Mouse (Mus musculus): ENCODE measurements around the gene Trim17. TPM values are rescaled to one million over a fixed set of nuclear protein-coding genes. Genes with fewer than 3 reads are reported as not detected.
A peak's percentile ranks its signal among the peaks of the same experiment; 100 is the strongest.

Trim17 gene
- total RNA-seq, 2 experiments from 2014 or later: 0.10 to 0.19 TPM

DNA sequence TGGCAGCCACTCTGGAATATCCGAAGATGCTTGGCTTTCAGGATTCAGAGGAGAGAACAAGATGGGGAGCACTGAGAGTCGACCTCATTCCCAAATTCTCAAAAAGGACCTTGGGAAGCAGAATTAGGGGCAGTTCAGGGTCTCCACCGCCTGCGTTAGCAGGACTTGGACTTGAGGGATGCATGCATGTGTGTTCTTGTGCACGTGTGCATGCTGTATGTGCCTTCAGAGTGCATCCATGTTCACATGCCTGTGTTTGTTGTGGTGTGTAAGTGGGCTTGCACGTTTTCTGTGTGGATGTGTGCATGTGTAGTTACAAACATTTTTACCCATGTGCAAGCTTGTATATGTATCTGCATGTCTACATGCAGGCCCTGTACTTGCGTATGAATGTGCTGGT, 9.7 kb downstream of the Trim17 start:
- no peak for DNase-seq
- intact Hi-C loops (cut with DNase I): no loop called here

GRCm38 (mm10) chr11:58965001-58965760, 10.7 kb downstream of the Trim17 start:
- intact Hi-C loops (cut with DNase I): no loop called here

DNA sequence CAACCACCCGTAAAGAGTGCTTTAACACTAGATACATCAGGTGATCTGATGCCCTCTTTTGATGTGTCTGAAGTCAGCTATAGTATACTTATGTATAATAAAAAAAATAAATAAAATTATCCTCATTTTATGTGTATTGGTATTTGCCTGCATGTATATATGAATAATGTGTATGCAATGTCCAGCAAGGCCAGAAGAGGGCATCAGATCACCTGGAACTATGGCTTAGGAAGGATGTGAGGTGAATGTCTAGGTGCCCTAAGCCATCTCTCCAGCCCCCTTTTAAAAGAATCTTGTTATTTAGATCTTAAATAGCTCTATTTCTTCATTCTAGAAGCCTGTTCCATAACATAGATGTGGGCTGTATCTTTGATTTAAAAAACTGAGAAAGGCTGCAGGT, 12.9 kb downstream of the Trim17 start:
- intact Hi-C loops (cut with DNase I): no loop called here
- peak in 1 of 2 experiments; percentile 57 for DNase-seq

More at GRCm38 (mm10) chr11:58965001-58965760, 10.7 kb downstream of the Trim17 start:
- no peak for DNase-seq

- intact Hi-C loops (cut with DNase I): no loop called here
- no peak for DNase-seq
Observed at GRCm38 (mm10) chr11:58968551-58968950, 14.1 kb downstream of the Trim17 start.

GRCm38 (mm10) chr11:58969027-58969426, 14.5 kb downstream of the Trim17 start:
- no peak for DNase-seq
- intact Hi-C loops (cut with DNase I): no loop called here

GRCm38 (mm10) chr11:58969659-58970058, 15.2 kb downstream of the Trim17 start:
- no peak for DNase-seq
- intact Hi-C loops (cut with DNase I): loop anchor here (5.0 kb wide), 1 partner anchor 43 kb away; no protein-coding TSS in a partner anchor

DNA sequence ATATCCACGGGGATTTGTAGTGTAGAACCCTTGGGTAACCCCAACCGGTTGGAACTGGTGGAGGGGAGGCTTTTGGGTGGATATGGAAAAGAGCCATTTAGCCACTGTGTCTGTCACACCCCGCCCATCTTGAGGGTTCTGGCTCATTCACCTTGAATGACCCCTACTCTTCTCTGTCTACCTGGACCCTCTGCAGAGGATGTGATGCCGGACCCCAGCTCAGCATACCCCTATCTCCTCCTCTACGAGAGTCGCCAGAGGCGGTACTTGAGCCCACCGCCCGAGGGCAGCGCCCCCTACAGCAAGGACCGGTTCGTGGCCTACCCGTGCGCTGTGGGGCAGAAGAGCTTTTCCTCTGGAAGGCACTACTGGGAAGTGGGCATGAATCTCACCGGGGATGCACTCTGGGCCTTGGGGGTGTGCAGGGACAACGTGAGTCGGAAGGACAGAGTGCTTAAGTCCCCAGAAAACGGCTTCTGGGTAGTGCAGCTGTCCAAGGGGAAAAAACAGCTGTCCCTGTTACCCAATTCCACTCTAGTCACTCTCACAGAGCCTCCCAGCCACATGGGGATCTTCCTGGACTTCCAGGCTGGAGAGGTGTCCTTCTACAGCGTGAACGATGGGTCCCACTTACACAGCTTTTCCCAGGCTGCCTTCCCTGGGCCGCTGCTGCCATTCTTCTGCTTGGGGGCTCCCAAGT, 16.5 kb downstream of the Trim17 start:
- intact Hi-C loops (cut with DNase I): loop anchor here (5.0 kb wide), 1 partner anchor 41 kb away; no protein-coding TSS in a partner anchor

GRCm38 (mm10) chr11:58971796-58972195, 17.3 kb downstream of the Trim17 start:
- intact Hi-C loops (cut with DNase I): loop anchor here (5.0 kb wide), 1 partner anchor 41 kb away; no protein-coding TSS in a partner anchor
- no peak for DNase-seq

More for the DNA sequence above, 16.5 kb downstream of the Trim17 start:
- no peak for DNase-seq

DNA sequence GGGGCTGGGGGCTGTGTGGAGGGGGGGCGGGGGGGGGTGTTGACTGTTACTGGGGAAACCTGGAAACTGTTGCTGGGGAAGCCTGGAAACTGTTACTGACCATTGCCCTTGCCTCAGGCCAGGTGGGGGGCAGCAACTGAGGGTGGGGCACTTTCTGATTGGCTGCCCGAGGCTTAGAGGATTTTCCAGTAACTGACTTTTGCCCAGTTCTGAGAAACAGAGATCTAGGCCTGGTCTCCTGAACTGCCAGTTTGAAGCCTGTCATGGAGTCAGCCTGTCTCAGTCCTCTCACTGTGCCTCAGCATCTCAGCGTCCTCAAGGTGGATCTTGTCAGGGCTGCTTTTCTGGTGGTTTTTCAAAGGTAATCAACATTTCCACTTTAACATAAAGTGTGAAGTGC, 19.9 kb downstream of the Trim17 start:
- intact Hi-C loops (cut with DNase I): loop anchor here (5.0 kb wide), 1 partner anchor 38 kb away; no protein-coding TSS in a partner anchor
- DNase-seq: no peak

GRCm38 (mm10) chr11:58977150-58977549, 22.7 kb downstream of the Trim17 start:
- DNase-seq: no peak
- intact Hi-C loops (cut with DNase I): no loop called here

- no peak for DNase-seq
- intact Hi-C loops (cut with DNase I): no loop called here
Observed at GRCm38 (mm10) chr11:58977607-58978026, 23.1 kb downstream of the Trim17 start.

DNA sequence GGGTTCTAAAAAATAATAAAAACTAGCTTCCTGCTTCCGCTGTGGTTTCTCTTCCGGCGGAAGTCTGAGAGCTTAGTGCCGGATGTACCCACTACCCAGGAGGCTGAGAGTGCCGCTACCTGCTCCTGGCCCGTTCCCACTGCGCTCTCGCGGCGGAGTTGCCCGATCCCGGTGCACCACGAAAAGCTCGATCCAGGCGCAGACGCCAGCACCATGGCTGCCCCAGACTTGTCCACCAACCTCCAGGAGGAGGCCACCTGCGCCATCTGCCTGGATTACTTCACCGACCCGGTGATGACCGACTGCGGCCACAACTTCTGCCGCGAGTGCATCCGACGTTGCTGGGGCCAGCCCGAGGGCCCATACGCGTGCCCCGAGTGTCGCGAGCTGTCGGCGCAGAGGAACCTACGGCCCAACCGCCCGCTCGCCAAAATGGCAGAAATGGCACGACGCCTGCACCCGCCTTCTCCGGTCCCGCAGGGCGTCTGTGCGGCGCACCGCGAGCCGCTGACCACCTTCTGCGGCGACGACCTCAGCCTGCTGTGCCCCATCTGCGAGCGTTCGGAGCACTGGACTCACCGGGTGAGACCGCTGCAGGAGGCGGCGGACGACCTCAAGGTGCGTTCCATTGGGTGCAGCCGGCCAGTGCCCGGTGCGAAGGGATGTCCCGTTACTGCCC, 23.7 kb downstream of the Trim17 start, which contains the start of gene Trim11:
Gene Trim11 (plus strand): TSS at position 67 of the 679 bp plus-strand sequence.
- intact Hi-C loops (cut with DNase I): no loop called here
- peak; percentile 58 to 59 for DNase-seq

DNA sequence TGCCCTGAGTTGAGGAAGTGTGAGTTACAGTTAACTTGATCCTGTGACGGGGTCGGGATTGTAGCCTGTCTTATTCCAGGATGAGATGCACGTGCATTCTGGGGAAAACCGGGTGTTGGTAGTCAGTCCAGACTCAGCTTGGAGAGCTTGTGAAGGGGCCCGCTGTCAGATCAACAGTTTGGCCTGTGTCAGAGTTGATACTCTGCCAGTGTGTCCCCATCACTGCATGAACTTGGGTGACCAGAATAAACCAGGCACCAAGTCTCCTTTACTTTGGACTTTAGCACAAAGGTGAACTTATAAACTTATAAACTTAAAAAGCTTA, 24.2 kb downstream of the Trim17 start:
- intact Hi-C loops (cut with DNase I): no loop called here
- no peak for DNase-seq

GRCm38 (mm10) chr11:58979183-58979582, 24.7 kb downstream of the Trim17 start:
- intact Hi-C loops (cut with DNase I): no loop called here
- no peak for DNase-seq

DNA sequence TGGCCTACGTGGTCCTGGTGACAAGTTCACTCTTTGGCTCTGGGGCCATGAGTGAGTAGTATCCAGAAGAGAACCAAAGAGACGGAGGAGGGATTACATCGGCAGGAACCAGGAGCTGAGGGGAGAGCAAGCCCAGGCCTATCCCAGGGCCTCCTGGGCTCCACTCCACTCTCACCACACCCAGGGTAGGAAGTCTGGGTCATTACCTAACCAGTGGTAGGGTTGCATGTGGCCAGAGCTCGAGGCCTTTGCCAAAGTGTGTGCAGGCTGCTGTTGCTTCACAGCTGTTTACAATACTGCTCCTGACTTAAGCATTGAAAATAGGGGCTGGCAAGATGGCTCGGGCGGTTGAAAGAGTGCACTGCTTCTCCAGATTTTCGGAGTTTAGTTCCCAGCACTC, 25.2 kb downstream of the Trim17 start:
- DNase-seq: no peak
- intact Hi-C loops (cut with DNase I): no loop called here

DNA sequence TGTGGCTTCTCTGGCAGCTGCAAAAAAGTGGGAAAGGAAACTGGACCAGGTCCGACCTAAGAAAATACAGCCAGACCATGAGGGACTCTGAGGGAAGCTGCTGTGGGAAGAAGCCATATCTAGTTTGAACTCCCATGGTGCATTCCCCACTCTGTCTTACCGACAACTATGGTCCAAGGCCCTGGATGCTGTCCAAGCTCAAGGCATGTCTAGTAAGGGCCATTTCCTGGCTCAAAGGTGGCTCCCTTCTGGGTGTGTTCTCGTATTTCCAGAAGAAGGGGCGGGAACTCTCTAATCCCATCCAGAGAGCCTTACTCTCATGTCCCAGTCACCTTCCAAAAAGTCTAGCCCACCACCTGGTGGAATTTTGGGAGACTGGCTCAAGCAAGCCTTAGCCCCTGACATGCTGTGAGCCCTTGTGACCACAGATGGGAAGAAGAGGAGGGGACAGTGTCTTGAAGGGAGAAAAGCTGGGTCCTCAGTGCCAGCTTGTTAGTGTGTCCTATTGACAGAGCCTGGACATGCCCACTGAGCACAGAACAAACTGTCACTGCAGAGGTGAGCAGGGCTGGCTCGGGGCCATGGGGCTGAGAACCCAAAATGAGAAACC, 26.0 kb downstream of the Trim17 start:
- intact Hi-C loops (cut with DNase I): no loop called here
- no peak for DNase-seq

- intact Hi-C loops (cut with DNase I): no loop called here
- DNase-seq: peak; percentile 79 to 84
Observed at GRCm38 (mm10) chr11:58981541-58982447, 27.3 kb downstream of the Trim17 start.

GRCm38 (mm10) chr11:58982471-58983097, 28.1 kb downstream of the Trim17 start:
- intact Hi-C loops (cut with DNase I): no loop called here
- DNase-seq: no peak

DNA sequence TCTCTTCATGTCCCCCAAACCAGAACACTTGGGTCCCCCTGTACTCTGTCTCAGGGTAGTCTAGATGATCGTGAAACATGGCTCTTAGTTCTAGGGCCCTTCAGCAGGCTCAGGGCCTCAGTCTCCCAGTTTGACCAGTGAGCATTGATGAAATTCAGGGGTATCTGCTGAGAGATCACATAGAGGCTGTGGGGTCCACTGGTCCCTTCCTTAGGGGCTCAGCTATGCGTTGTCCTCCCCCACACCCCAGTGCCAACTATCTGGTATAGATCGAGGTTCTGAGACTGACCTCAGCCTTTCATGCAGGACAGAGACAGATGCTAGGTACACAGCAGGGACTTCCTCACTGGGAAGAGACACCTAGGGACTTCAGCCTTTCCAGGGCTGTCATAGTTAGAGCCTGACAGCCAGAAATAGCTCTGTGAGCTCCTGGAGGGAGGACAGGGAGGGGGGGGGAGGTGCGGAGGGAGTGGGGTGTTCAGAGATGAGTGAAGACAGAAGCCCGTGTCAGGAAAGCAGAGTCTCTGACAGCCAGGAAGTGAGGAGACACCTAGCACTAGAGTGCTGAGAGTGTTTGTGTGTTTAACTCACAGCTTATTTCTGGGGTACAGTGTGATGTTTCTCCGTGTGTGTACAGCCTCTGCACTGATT, 29.3 kb downstream of the Trim17 start:
- DNase-seq: no peak
- intact Hi-C loops (cut with DNase I): no loop called here

Data from heart, postnatal 14 days (tissue).